Mouse (Mus musculus): ENCODE data around the gene Igsf9b.

Gene Igsf9b

DNA sequence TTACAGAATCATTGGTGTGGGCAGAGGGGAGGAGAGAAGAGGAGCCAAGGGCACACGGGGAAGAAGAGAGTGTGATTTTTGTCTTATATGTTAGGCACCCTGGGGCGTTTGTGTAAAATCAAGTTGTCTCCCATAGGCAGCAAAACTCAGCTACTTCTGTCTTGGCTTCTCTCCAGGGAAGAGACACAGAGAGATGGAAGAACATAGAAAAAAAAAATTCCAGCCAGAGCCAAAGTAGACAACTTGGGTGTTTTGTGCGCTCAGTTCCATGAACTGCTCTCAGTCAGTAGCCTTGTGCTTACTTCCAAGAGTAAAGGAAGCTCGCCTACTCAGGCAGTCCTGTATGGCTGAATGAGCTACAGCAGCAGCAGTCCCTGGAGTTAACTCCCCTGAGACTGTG lies 31.4 kb downstream of the Igsf9b start:
- no peak for DNase-seq (ENCODE audit: low spot score in 2 of 2)

GRCm38 (mm10) chr9:27331538-27331937 lies 32.5 kb downstream of the Igsf9b start:
- no peak for DNase-seq (ENCODE audit: low spot score in 2 of 2)

GRCm38 (mm10) chr9:27334895-27335294 lies 35.9 kb downstream of the Igsf9b start:
- no peak for DNase-seq (ENCODE audit: low spot score in 2 of 2)

DNA sequence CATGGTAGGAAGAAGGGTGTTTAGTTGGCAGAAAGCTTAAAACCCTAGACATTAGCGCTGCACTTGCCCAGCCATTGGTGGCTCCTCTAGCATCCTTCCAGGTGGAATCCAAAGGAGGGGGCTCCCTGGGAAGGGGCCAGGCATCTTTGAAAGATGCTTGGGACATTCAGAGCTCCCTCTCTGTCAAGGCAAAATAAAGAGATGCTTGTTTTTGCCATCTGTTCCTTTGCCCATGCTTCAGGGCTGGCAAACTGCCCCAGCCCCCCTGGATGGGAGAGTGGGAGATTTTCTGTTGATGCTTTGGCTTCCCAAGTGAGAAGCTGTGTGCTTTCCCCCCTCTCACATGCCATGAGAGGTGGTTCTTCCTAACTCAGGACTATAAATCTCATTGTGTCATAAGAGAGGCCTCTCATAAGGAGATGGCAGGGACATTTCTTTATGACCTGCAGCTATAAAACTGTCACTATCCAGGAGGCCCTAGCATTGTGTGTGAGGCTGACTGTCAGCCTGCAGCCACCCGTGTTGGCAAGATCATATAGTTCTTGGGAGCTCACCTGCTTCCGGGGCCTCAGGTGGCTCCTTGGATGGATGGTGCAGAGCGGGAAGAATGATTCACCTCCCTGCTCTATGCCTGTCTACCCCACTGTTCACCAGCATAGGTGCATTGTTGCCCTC lies 38.1 kb downstream of the Igsf9b start:
- DNase-seq (ENCODE audit: low spot score in 2 of 2): no peak

GRCm38 (mm10) chr9:27339168-27339567 lies 40.2 kb downstream of the Igsf9b start:
- DNase-seq (ENCODE audit: low spot score in 2 of 2): no peak

- DNase-seq (ENCODE audit: low spot score in 2 of 2): no peak
These were observed 47.7 kb downstream of the Igsf9b start for GRCm38 (mm10) chr9:27346541-27347269.

DNA sequence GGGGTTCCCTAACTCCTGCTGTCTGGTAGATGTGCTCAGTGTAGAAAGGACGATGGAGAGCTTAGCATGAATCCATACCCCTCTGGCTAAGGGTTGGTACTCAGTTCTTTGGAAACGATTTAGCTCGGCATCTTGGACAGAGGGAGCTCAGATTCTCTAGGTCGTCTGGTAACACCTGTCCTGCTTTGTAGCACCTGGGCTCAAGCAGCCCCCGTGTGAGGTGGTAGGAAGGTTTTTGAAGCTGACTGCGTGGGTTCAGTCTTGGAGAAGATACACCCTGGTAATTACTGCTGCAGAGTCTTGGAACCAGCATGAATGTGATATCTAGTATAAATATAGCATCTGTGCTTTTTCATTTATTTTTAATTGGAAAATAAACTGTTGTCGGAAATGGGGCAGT lies 54.1 kb downstream of the Igsf9b start:
- no peak for DNase-seq (ENCODE audit: low spot score in 2 of 2)

GRCm38 (mm10) chr9:27357893-27358292 lies 58.9 kb downstream of the Igsf9b start:
- DNase-seq (ENCODE audit: low spot score in 2 of 2): no peak

DNA sequence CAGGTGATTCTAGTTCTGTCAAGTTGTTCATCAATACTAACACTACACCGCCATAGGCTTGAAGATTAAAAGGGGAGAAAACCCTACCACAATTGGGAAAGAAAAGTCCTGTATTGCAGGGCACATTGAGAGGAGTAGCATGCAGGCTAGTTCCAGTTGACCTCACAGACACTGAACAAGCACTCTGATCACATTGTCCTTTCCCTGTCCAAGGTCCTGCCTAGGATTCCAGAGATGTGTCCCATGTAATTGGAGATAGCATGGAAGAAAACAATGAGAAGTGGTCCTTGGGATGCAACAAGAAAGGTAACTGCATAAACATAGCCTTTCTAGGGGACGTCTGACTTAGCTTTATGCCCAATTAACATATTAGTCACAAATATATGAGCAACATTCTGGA lies 68.2 kb downstream of the Igsf9b start:
- DNase-seq (ENCODE audit: low spot score in 2 of 2): no peak

- DNase-seq (ENCODE audit: low spot score in 2 of 2): no peak
These were observed 70.1 kb downstream of the Igsf9b start for GRCm38 (mm10) chr9:27369108-27369507.

DNA sequence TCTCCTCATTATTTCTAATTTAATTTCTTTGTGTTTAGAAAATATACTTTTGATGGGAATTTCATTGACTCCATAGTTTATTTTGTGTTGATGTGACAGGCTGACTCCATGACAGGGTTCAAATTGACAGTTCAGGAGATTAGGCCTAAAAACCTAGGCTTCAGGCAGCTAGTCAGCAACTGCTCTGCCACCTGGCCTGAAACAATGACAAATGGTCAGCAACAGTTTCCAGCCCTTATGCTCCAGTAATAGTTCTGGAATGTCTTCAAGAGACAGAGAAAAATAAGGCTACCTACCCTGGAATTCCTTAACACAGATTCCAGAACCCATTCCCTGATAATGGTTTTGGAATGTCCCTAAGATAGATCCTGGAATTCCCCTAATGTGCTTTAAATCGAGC lies 76.7 kb downstream of the Igsf9b start:
- DNase-seq (ENCODE audit: low spot score in 2 of 2): no peak

DNA sequence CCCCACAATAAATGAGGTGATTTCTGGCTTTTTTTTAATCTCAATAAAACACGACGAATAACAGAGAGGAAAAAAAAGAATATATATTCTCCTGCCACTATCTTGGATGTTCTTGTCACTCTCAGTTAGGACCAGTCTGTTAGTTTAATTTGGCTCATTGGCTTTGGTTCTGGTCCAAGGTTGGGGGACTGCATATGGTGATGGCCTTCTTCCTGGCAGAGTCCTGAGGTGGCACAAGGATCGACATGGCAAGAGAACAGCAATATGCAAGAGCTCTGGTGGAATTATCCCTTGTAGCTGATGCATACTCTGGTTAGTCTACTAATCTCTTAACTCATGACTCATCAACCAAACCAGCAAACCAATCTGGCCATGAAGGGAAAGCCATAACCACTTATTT lies 87.9 kb downstream of the Igsf9b start:
- DNase-seq (ENCODE audit: low spot score in 2 of 2): no peak

- DNase-seq (ENCODE audit: low spot score in 2 of 2): no peak
These were observed 97.5 kb downstream of the Igsf9b start, which contains the start of gene Spata19 for GRCm38 (mm10) chr9:27396500-27396899. Gene Spata19 (plus strand): TSS chr9:27396800.

DNA sequence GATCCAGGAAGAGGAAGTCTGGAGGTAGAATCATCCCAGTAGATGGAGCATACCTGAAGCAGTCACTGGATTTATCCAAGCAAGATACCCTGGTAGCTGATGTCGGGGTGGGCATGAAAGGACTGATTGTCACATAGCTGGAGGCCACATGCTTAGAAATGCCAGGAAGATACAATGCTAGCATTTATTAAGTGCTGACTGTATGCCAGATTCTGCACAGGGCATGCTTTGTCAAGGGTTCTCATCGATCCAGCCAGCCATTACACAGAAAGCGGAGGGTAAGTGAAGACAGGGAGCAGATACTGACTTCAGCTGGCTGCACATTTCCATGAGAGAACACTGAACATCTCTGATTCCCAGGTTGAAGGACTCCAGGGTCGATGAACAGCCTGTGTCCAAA lies 102.2 kb downstream of the Igsf9b start:
- DNase-seq (ENCODE audit: low spot score in 2 of 2): no peak

Data from heart, adult 9 months (tissue).